9 mouse cellular contexts compared by ENCODE assay signal in the genomic region with DNA sequence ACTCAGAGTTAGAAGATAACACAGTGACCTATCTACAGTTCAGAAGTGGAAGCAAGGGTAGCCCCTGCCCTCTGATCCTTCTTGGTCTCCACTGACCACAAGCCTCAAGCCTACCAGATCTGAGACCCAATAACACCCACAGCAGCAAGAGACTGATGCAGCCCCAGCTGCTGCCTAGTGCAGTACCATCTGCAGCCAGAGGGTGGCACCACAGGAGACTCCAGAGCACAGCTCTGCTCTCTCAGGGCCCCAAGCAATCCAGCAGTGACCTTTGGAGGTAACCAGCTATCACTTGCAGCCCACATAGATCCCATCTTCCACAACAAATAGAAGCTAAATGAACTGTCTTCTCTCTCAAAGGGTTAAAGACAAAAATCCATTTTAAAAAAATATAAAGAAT. TPM values are rescaled to one million over a fixed set of nuclear protein-coding genes. Genes with fewer than 3 reads are reported as not detected.
DNase-seq lines count a peak whose midpoint lies in the region; ATAC-seq and TF ChIP-seq lines count a peak whose summit lies in the region.
"Had no signal": no experiment of that assay in that cellular context is flagged by ENCODE, and none has a peak within 500 bp of the region (broad histone marks: within the 10 kb centered on the region; RNA-seq: fewer than 3 reads in every experiment).

No protein-coding gene starts in this region.

- no peaks in the 10 kb centered on the region for H3K36me3 ChIP-seq in G1E (replicated peaks)
- H3K36me3 ChIP-seq: liver, embryonic 15.5 days had no signal

- H3K4me1 ChIP-seq in G1E (ENCODE audit: insufficient read depth, low read depth, low read length), result peaks cover 3% of the 10 kb centered on the region

- peak; percentile 51 for DNase-seq in G1E (ENCODE audit: low spot score)
- peak; percentile 67 for DNase-seq in brain, embryonic 14.5 days (ENCODE audit: low read depth)
- DNase-seq in fibroblast of lung, adult 2 months (ENCODE audit: low read depth), result peak; percentile 16
- DNase-seq in heart, postnatal 10 days, result peak; percentile 79 to 87
- DNase-seq in layer of hippocampus, postnatal 10 days (ENCODE audit: low spot score in 2 of 2), result peak; percentile 84 to 90
- DNase-seq in right cerebral cortex, adult 2 months (ENCODE audit: low spot score in 2 of 2), result peak; percentile 80 to 82
- DNase-seq in urinary bladder, postnatal 10 days (ENCODE audit: low spot score), result peak; percentile 33

- H3K4me3 ChIP-seq in G1E (ENCODE audit: low read depth, low read length), result no peak overlapping the region
- H3K4me3 ChIP-seq: liver, embryonic 15.5 days had no signal

- H3K9me3 ChIP-seq in G1E (replicated peaks), result no peaks in the 10 kb centered on the region
- H3K9me3 ChIP-seq: liver, embryonic 15.5 days had no signal

- no peak for TF ChIP-seq POLR2A in brain, embryonic 14.5 days (IDR thresholded peaks at IDR 0.05; ENCODE audit: borderline replicate concordance, extremely low read depth, insufficient read depth, insufficient read length, poor library complexity, severe bottlenecking)

- intact Hi-C loops in heart, postnatal 10 days (cut with DNase I), result loop anchor here (2.0 kb wide), 1 partner anchor 66 kb away; no protein-coding TSS in a partner anchor

- peak; percentile 99 for TF ChIP-seq CTCF in G1E (IDR thresholded peaks at IDR 0.05; ENCODE audit: low read depth, low read length)
- peak; percentile 90 for TF ChIP-seq CTCF in brain, embryonic 14.5 days (IDR thresholded peaks at IDR 0.05; ENCODE audit: borderline replicate concordance, extremely low read depth, insufficient read depth, insufficient read length)

- ATAC-seq in G1E (ENCODE audit: extremely low read depth, insufficient number of reproducible peaks, low FRiP score, poor library complexity, severe bottlenecking), result peak; percentile 37; the same call in 1 of the 2 replicates
- peak; percentile 86 for ATAC-seq in megakaryocyte, adult 5-6 weeks (ENCODE audit: poor library complexity, severe bottlenecking)

- peaks cover 7% of the 10 kb centered on the region; the same call in 1 of the 2 replicates for H3K27me3 ChIP-seq in G1E (ENCODE audit: insufficient read depth, low read length)
- H3K27me3 ChIP-seq: liver, embryonic 15.5 days had no signal

RNA-seq across cellular contexts. Expression of a gene that starts 8.3 kb away (rescaled TPM):
- total RNA-seq in G1E (2014; fragmentation: Nextera tagmentation) (not detected in 2 replicates), G1E (2017) (not detected in 2 replicates)
- polyA plus RNA-seq in G1E (2012), result not detected in 2 replicates
- polyA plus RNA-seq in brain, embryonic 14.5 days (2012; rRNA removed), result not detected in 2 replicates
- total RNA-seq in heart, postnatal 10 days (2021), result not detected
- total RNA-seq in layer of hippocampus, postnatal 10 days (2021), result not detected
- total RNA-seq in megakaryocyte, adult 5-6 weeks (2015), result not detected in 2 replicates
- total RNA-seq in megakaryocyte, adult 5-6 weeks (2017), result not detected in 2 replicates
- polyA plus RNA-seq: liver, embryonic 15.5 days had no signal

Comparison
In these comparisons a context has a peak if more than half of its experiments do, and no peak if none do; other contexts are left out.
1. DNase-seq: peak in every context shown above with its lines; median percentile 87 in layer of hippocampus, postnatal 10 days; 83 in heart, postnatal 10 days; 81 in right cerebral cortex, adult 2 months; 67 in brain, embryonic 14.5 days; 51 in G1E; 33 in urinary bladder, postnatal 10 days; 16 in fibroblast of lung, adult 2 months.